Mouse (Mus musculus): ENCODE measurements around the gene Fgf12. TPM values are rescaled to one million over a fixed set of nuclear protein-coding genes. Genes with fewer than 3 reads are reported as not detected.

The Fgf12 gene
- 61.9 and 64.0 TPM in 2 replicates for total RNA-seq (2014; rRNA removed)
- polyA plus RNA-seq (2015; fragmentation: Nextera tagmentation; extraction: Ambion mirVana) = 56.9 and 59.6 TPM in 2 replicates

DNA sequence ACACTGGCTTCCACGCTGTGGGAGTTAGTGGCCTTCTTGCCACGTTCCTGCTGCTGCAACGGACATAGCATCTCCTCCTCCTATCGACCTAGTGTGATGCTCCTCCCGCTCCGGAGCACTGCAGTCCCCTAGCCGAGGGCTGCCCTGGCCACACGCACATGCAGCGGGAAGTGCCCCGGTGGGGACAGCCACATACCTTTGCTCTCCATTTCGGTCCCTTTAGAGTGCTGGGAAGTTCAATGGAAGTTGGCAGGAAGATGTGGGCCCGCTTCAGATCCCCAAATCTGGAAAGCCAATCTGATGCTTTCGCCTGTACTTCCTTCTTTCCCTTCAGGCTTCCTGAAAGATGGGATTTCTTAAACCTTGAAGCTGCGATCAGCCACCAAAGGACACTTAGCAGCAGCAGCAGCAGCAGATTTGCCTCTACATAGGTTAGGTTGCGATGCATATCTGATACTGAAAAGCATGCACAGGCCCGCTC, at the start of gene Fgf12:
Gene Fgf12, minus strand, starts transcription at position 431 of the 481 bp plus-strand sequence.
- Histone ChIP-seq H3K9ac (replicated peaks; ENCODE audit: low read length, poor library complexity, severe bottlenecking) (peak within 1 kb of the TSS; percentile 57), H3K4me3 (ENCODE audit: low read depth, low read length) (peak within 1 kb of the TSS; percentile 53), H3K9me3 (ENCODE audit: low read length) (no peaks in the 10 kb centered on the region), H3K27me3 (ENCODE audit: insufficient read depth, low read length) (no peaks in the 10 kb centered on the region), H3K4me1 (ENCODE audit: insufficient read depth, low read length) (no peaks in the 10 kb centered on the region), H3K4me2 (ENCODE audit: low read depth, low read length, poor library complexity, severe bottlenecking) (peak within 1 kb of the TSS; percentile 66), H3K27ac (ENCODE audit: low read depth, low read length) (peak within 1 kb of the TSS; percentile 60), H3K36me3 (ENCODE audit: insufficient read depth, low read length) (no peaks in the 10 kb centered on the region)
- under 1% methylated on average over 16 of the region's 16 CpGs for WGBS
- peak; percentile 48 for ATAC-seq (ENCODE audit: low FRiP score)
- TF ChIP-seq CTCF (IDR thresholded peaks at IDR 0.05) = no peak
- DNase-seq (ENCODE audit: low spot score) = peak; percentile 42

DNA sequence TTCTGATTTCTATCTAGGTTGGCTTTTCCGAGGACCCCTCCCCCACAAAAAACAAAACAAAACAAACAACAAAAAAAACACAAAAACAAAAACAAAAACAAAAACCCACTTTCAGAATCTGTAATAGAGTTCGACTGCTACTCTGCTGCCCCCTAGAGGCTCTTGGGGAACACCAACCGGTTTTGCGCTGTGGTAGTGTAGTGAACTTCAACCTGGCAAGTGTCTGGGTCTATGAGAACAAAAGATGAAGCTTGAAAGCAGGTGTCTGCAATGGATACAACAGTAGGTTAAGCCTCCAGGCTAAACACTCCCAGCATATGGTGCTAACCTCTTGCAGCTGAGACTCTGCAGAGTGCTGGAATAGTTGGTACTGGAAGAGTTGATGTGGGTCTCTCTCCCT, 40.2 kb upstream of the Fgf12 start:
- WGBS = 4% methylated on average over 4 of the region's 4 CpGs
- Histone ChIP-seq H3K27me3 (ENCODE audit: insufficient read depth, low read length) (no peaks in the 10 kb centered on the region), H3K4me3 (ENCODE audit: low read depth, low read length) (no peak overlapping the region), H3K36me3 (ENCODE audit: insufficient read depth, low read length) (no peaks in the 10 kb centered on the region), H3K4me1 (ENCODE audit: insufficient read depth, low read length) (no peaks in the 10 kb centered on the region), H3K9me3 (ENCODE audit: low read length) (no peaks in the 10 kb centered on the region), H3K27ac (ENCODE audit: low read depth, low read length) (no peak overlapping the region), H3K4me2 (ENCODE audit: low read depth, low read length, poor library complexity, severe bottlenecking) (no peak overlapping the region), H3K9ac (replicated peaks; ENCODE audit: low read length, poor library complexity, severe bottlenecking) (no peak overlapping the region)
- peak; percentile 83 for TF ChIP-seq CTCF (IDR thresholded peaks at IDR 0.05)
- DNase-seq (ENCODE audit: low spot score) (peak; percentile 74), ATAC-seq (ENCODE audit: low FRiP score) (peak; percentile 23; the same call in 1 of the 2 replicates)

DNA sequence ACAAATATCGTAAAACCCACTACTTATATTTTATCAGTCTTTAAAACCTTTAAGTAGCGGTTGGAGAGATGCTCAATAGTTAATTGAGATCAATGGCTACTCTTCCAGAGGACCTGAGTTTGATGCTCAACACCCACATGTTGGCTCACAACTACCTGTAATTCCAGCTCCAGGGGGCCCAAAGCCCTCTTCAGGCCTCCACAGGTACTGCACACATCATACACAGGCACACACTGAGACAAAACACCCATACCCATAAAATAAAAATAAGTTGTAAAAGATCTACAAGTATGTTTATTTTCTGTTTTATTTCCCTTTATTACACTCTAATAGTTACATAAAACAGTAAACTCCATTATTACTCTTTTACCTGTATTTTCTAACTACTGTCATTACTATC, 17.4 kb upstream of the Fgf12 start:
- H3K27ac ChIP-seq (ENCODE audit: low read depth, low read length) = no peak overlapping the region
- no peak for DNase-seq (ENCODE audit: low spot score)
- H3K4me3 ChIP-seq (ENCODE audit: low read depth, low read length) = no peak overlapping the region
- no peak for TF ChIP-seq CTCF (IDR thresholded peaks at IDR 0.05)
- no peaks in the 10 kb centered on the region for H3K4me1 ChIP-seq (ENCODE audit: insufficient read depth, low read length)
- no peak overlapping the region for H3K9ac ChIP-seq (replicated peaks; ENCODE audit: low read length, poor library complexity, severe bottlenecking)
- H3K27me3 ChIP-seq (ENCODE audit: insufficient read depth, low read length) = no peaks in the 10 kb centered on the region
- no peaks in the 10 kb centered on the region for H3K36me3 ChIP-seq (ENCODE audit: insufficient read depth, low read length)
- no peaks in the 10 kb centered on the region for H3K9me3 ChIP-seq (ENCODE audit: low read length)
- no peak for ATAC-seq (ENCODE audit: low FRiP score)
- WGBS = 95% methylated on average over 2 of the region's 2 CpGs
- H3K4me2 ChIP-seq (ENCODE audit: low read depth, low read length, poor library complexity, severe bottlenecking) = no peak overlapping the region

DNA sequence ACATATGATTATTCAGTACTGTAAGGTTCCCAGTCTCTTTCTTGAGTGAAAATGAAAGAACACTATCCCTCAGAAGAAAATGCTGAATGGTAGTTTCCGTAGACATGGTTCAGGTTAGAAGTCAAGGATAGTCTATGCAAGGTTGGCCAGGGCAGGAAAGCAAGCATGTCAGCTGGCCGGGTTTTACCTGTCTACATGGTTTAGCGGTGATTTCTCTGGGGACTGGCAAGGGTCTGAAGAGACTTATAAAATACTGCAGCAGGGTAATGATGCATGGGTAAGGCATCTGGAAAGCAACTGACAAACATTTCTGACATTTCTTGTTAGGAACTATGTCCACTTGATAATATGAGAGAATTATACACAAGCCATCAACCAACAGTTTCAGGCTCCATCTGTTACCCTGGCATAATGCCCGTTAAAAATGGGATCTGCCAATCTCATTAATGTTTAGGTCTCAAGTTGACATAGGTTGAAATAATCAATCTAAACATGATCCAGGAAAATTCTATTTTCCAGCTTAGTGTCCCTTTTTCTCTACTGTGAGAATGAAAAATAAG, 8.6 kb upstream of the Fgf12 start:
- H3K27ac ChIP-seq (ENCODE audit: low read depth, low read length) = no peak overlapping the region
- ATAC-seq (ENCODE audit: low FRiP score) = no peak
- 79% methylated on average over 4 of the region's 4 CpGs for WGBS

DNA sequence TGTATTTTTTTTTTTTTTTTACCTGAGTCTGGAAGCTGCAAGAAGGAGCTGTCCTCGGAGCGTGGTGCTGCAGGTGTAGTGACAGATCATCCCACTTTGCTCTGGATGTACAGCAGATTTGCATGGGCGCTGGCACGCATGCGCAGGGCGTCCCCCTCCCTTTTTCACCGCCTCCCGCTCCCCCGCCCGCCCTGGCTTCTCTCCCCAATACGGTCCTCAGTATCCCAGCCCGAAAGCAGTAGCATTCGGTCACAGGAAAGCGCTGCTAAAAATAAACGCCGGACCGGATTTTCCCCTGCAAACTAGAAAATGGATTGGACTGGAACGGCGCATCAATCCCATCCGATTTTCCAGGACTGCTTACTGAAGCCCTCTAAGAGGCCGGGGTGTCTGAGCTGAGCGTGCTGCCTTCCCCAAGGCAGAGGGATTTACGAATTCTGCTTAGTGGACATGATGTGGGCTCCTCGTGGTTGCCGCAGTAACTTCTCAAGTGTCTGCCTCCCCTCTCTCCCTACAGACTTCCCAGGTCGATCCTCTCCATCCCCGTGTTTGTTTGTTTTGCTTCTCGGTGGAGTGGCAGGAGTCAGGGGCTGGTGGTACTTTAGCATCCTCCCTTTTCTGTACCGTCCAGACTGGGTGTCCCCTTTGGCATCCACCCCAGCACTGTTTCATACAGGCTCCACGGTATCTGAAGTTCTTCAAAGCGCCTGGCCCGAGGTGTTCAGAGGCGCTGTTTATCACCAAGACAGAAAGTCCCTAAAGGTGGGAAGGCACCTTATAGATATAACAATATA, 453 bp upstream of the Fgf12 start:
- peak overlapping the region; percentile 57; the same call in 1 of the 2 replicates for H3K9ac ChIP-seq (replicated peaks; ENCODE audit: low read length, poor library complexity, severe bottlenecking)
- no peaks in the 10 kb centered on the region for H3K36me3 ChIP-seq (ENCODE audit: insufficient read depth, low read length)
- WGBS = under 1% methylated on average over 33 of the region's 33 CpGs
- peak overlapping the region; percentile 66 for H3K4me2 ChIP-seq (ENCODE audit: low read depth, low read length, poor library complexity, severe bottlenecking)
- DNase-seq (ENCODE audit: low spot score) (peak; percentile 97), ATAC-seq (ENCODE audit: low FRiP score) (peak; percentile 98)
- H3K27me3 ChIP-seq (ENCODE audit: insufficient read depth, low read length) = no peaks in the 10 kb centered on the region
- H3K9me3 ChIP-seq (ENCODE audit: low read length) = no peaks in the 10 kb centered on the region
- peak overlapping the region; percentile 53 for H3K4me3 ChIP-seq (ENCODE audit: low read depth, low read length)
- no peaks in the 10 kb centered on the region for H3K4me1 ChIP-seq (ENCODE audit: insufficient read depth, low read length)
- H3K27ac ChIP-seq (ENCODE audit: low read depth, low read length) = peak overlapping the region; percentile 60
- TF ChIP-seq CTCF (IDR thresholded peaks at IDR 0.05) = no peak

More for the DNA sequence above, 8.6 kb upstream of the Fgf12 start:
- Histone ChIP-seq H3K9ac (replicated peaks; ENCODE audit: low read length, poor library complexity, severe bottlenecking) (no peak overlapping the region), H3K4me2 (ENCODE audit: low read depth, low read length, poor library complexity, severe bottlenecking) (no peak overlapping the region), H3K9me3 (ENCODE audit: low read length) (no peaks in the 10 kb centered on the region), H3K36me3 (ENCODE audit: insufficient read depth, low read length) (no peaks in the 10 kb centered on the region), H3K27me3 (ENCODE audit: insufficient read depth, low read length) (no peaks in the 10 kb centered on the region), H3K4me3 (ENCODE audit: low read depth, low read length) (no peak overlapping the region), H3K4me1 (ENCODE audit: insufficient read depth, low read length) (no peaks in the 10 kb centered on the region)
- TF ChIP-seq CTCF (IDR thresholded peaks at IDR 0.05) = no peak
- peak; percentile 74 for DNase-seq (ENCODE audit: low spot score)

DNA sequence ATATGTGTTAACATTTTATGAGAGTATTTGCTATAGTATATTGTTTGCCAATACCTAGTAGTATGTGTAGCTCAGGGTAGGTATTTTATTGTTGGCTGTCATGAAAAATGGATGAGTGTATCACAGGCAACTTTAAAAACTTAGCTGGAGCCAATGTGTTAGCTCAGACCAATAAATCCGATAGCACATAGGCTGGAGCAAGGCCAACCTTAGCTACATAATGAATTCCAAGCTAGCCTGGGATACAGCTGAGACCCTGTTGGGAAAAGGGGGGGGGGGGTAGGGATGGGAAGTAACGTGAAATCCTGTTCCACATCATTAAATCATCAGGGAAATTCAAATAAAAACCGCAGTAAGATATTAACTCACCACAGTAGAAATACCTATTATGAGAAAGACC, 18.4 kb downstream of the Fgf12 start:
- TF ChIP-seq CTCF (IDR thresholded peaks at IDR 0.05) = no peak
- Histone ChIP-seq H3K4me1 (ENCODE audit: insufficient read depth, low read length) (no peaks in the 10 kb centered on the region), H3K27me3 (ENCODE audit: insufficient read depth, low read length) (no peaks in the 10 kb centered on the region), H3K36me3 (ENCODE audit: insufficient read depth, low read length) (no peaks in the 10 kb centered on the region), H3K27ac (ENCODE audit: low read depth, low read length) (no peak overlapping the region), H3K4me2 (ENCODE audit: low read depth, low read length, poor library complexity, severe bottlenecking) (no peak overlapping the region), H3K9ac (replicated peaks; ENCODE audit: low read length, poor library complexity, severe bottlenecking) (no peak overlapping the region), H3K4me3 (ENCODE audit: low read depth, low read length) (no peak overlapping the region), H3K9me3 (ENCODE audit: low read length) (no peaks in the 10 kb centered on the region)
- 73% methylated on average over 3 of the region's 3 CpGs for whole genome bisulfite sequencing
- no peak for ATAC-seq (ENCODE audit: low FRiP score)
- no peak for DNase-seq (ENCODE audit: low spot score)

Measured in midbrain, postnatal 0 days (tissue).